Mouse (Mus musculus) kidney, adult 8-10 months (tissue): ENCODE results near the gene C2cd2l.
"Not testable (repeated sequence)": the region's sequence is repeated elsewhere in the genome, so short reads cannot be mapped to it uniquely, and the experiment has no call there.

Experiments
- DNase-seq, 2 experiments: peaks; one replicate each; pipeline ENCODE4 v3.0.0; 2022

C2cd2l gene

GRCm38 (mm10) chr9:44335331-44336092 is 15.4 kb upstream of the C2cd2l start:
- DNase-seq = peak in 1 of 2 experiments; percentile 30

DNA sequence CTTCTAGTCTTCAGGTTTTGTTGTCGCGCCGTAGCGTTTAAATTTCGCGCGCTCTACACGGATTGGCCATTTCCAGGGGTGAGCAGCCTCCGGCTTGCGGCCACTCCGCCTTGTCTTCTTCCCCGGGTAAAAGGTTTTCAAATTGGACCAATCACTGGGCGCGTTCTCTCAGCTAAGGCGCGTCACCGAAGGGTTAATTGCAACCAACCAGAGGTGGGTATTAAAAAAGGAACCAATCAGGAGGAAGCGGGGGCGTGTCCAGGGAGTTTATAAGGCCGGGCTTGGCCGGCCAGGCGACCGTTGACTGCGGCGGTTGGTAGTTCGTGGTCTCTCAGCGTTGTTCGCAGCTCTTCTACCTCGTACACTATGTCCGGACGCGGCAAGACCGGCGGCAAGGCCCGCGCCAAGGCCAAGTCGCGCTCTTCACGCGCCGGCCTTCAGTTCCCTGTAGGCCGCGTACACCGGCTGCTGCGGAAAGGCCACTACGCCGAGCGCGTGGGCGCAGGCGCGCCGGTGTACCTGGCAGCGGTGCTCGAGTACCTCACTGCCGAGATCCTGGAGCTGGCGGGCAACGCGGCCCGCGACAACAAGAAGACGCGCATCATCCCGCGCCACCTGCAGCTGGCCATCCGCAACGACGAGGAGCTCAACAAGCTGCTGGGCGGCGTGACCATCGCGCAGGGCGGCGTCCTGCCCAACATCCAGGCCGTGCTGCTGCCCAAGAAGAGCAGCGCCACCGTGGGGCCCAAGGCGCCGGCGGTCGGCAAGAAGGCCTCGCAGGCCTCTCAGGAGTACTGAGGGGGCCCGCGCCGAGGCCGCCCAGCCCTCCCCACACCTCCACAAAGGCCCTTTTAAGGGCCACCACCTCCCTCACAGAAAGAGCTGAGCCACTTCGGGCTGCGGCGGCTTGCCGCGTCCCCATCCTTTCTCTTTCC is 14.6 kb upstream of the C2cd2l start, which contains the start of gene H2afx:
Gene H2afx, plus strand, starts transcription at position 299 of the 935 bp plus-strand sequence.
- DNase-seq = peak; percentile 99 to 100

DNA sequence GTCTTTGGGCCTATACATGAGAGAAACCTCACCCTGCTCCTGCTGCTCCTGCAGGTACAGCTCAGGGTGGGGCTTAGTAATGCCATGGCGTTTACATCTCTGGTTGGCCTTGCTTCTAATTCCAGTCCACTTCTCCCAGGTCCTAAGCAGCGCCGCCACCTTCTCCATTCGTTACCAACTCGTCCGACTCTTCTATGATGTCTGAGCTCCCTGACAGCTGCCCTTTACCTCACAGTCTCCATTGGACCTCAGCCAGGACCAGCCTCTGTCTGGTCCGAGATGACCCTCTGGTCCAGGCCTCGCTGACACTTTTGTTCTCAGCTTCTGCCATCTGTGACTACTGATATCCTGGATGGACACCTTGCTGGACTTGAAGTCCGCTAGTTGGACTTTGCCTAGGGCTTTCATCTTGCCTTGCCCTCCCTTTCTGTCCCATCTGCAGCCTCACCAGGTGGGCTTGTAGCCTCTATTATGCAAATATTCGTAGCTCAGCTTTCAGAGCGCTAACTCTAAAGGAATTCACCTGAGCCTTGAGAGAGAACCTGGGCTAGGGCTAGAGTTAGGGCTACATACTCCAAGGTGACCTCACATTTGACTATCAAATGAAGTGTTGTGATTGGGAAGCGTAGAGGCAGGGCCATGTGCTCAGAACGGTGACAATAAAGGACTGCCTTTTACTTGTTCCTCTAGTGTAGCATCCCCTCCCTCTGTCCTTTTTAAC is 13.0 kb upstream of the C2cd2l start:
- no peak for DNase-seq

- no peak for DNase-seq
Observed at GRCm38 (mm10) chr9:44330736-44331135, 10.7 kb upstream of the C2cd2l start.

- DNase-seq = no peak
Observed at GRCm38 (mm10) chr9:44327926-44328325, 7.8 kb upstream of the C2cd2l start.

- DNase-seq = no peak
Observed at GRCm38 (mm10) chr9:44327064-44327711, 7.1 kb upstream of the C2cd2l start.

GRCm38 (mm10) chr9:44326371-44327063 is 6.4 kb upstream of the C2cd2l start:
- DNase-seq = peak; percentile 89 to 90

DNA sequence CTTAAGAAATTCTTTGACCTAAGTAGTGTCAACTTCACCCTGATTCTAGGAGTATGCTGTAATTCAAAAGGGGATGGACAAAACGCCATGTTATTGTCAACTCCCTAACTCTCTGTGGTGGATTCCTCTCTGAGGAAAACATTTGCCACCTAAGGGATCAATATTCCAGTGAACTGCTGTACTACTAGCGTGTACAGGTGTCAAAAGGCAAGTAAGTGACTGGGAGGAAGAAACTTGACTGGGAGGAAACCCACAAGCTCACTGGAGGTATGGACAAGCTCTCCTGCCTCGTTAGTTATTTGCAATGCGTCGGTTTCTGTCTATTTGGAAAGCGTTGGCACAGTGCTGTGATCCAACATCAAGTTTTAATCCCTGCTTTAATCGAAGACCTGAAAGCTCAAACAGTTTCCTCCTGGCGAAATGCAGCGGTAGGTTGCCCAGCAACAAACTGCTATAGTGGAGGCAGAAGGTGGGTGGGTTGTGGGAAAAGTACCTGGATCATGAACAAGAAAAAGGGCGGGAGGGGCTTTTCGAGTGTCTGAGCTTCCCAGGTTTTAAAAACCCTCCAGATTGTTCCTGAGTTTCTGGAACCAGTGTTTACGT is 5.8 kb upstream of the C2cd2l start, which contains the start of gene Dpagt1:
Gene Dpagt1, plus strand, starts transcription at position 252 of the 603 bp plus-strand sequence.
- no peak for DNase-seq

- not testable (repeated sequence) for DNase-seq
Observed at GRCm38 (mm10) chr9:44325032-44325767, 5.1 kb upstream of the C2cd2l start.

GRCm38 (mm10) chr9:44324147-44324546 is 4.1 kb upstream of the C2cd2l start:
- no peak for DNase-seq

GRCm38 (mm10) chr9:44323656-44324055 is 3.6 kb upstream of the C2cd2l start:
- not testable (repeated sequence) for DNase-seq

DNA sequence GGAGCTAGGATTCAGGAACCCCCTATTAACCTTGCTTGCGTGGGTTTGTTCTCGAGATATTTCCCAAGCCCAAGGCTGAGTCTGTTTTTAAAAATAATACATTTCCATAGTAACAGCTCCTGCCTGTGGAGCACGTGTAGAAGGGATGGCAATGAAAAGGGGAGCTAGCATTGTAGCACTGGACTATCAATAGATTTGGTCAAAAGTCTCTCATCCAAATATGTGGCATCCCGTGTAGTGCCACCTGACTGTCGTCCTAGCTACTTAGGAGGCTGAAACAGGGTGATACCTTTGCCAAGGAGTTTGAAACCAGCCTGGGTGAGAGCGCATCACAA is 681 bp upstream of the C2cd2l start:
- no peak for DNase-seq

DNA sequence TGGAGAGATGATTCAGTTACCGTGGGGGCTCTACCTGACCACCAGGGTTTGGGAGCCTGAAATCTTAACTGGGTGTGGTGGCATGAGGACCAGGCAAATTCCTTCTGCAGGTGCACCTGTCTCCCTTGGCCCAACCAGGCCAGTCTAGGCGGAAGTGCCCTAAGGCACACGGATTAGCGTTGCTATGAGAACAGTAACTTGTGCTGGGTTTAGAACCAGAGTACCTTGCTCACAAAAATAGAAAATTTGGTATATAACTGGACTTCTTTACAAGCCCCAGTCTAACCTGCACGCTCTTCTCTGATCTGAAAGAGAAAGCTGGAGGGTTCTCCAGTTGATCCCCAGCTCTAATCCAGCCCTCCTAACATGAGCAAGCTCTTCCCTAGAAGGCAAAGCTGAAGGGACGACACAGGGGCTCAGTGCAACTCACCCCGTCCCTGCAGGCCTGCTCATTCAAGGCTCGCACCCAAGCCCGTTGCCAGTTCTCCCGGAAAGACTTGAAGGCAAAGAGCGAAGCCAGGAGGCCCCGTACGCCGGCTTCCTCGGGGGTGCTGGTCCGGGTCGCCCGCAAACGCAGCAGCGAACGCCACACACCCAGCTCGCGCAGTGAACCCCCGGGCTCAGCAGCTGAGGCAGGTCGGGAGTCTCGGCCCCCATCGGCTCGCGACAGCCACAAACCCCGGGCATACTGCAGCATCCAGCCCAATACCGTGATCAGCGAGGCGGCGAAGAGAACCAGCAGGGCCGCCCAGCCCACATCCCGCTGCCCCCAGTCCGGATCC is 789 bp downstream of the C2cd2l start:
- DNase-seq = no peak

DNA sequence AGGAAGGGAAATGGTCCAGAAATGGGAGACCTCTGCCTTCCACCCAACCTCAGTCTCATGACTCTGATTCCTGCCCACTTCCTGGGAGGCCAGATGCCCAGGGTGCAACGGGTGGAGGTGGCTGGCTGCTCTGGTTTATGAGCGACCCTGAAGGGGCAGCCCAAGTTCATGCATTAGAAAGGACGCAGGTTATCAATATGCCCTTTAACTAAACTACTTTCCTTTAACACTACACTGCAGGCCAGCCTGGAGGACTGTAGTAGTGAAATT is 1.3 kb downstream of the C2cd2l start:
- DNase-seq = peak in 1 of 2 experiments; percentile 63

DNA sequence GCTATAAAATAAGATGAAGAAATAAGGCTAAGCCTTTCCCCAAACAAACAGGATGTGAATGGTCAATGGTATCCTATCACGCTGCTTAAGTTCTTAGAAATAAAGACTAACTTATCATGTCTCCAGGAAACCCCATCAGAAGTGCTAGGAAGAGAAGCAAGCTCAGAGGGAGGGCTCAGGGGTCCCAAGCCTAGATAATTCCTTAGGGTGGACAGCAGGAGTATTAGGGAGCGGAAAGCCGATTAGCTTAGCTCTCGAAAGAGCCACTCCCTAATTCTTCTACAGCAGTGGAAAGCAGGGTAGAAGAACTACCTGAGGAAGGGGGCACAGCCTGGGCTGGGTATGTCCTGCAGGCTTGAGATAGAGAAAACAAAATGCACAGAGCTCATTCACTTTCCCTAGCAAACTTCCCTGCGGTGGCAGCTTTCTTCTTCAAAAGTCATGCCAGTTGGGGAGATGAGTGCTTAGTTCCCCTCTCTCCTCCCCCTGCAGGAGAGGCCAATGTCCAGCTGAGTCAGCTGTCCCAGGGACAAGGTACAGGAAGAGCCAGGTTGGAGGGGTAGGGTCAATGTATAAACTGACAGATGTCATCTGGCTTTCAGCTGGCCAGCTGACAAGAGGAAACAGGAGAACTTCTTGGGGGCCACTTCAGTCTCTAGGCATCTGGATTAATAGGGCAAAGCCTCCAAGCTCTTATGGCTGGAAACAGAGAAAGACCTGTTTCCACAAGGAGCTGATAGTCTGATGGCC is 1.8 kb downstream of the C2cd2l start:
- DNase-seq = peak; percentile 81 to 83

DNA sequence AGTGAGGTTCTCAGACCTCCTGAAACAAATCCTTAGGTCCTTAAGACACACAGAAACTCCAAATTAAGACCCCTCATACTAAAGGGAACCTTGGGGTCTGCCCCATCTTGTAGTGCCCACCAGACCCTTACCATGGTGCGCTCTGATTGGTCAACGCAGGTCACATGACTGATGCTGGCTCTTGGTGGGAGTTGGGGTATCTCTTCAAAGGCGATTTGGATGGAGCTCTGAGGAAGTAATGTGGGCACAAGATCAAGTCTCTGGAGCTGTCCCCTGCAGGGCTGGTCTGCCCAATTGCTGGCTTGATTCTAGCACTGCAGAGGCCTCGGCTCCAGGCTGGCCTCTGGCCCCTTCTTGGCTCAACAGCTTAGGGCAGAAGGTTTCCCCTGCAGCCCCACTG is 2.6 kb downstream of the C2cd2l start:
- DNase-seq = no peak

- DNase-seq = no peak
Observed at GRCm38 (mm10) chr9:44314910-44315309, 5.2 kb downstream of the C2cd2l start.

GRCm38 (mm10) chr9:44314257-44314547 is 5.9 kb downstream of the C2cd2l start:
- DNase-seq = no peak

DNA sequence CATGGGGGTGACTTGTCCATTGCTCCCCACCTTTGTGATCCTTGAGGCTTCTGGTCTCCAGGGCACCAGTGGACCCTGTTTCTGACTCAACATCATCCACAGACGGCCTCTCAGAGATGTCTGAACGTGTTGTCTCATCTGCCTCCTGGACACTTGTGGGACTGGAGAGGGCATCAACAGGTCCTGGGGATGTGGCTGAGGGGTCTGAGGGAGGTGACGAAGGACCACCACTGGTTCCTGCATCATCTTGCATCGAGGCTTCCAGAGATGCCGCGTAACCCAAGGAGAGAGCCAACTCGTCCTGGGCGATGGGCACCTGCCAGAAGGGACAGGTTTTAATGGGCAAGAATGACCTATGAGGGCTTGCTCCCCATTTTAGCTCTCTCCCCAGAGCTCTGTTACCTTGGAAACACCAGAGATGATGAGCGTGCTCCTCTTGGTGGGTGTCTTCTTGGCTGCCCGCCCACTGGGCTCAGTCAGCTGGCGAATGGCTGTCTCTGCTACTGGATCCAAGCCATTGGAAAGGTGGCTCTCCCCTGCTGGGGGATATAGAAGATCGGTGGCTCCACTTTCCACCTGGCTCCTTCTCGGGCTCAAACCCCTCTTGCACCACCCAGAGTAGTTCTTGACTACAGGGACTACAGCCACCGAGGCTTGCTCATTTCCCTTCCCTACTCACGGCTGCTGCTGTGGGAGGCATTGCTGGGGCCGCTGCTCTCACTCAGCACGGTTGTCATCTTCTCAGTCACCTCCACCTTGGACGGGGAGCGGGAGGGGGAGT is 6.4 kb downstream of the C2cd2l start:
- no peak for DNase-seq
